Mouse (Mus musculus): ENCODE measurements around the gene Hnmt. TPM values are rescaled to one million over a fixed set of nuclear protein-coding genes. Genes with fewer than 3 reads are reported as not detected.

Gene Hnmt
- total RNA-seq, 2 experiments from 2014 or later, result 15.1 to 41.2 TPM

Other genes starting within 250 kb of the Hnmt start
- gene Tbpl2, start 47.2 kb upstream of the Hnmt start, total RNA-seq (2015), result not detected in 2 replicates
- not detected in 2 replicates for gene Tbpl2, start 47.2 kb upstream of the Hnmt start, total RNA-seq (2017)
- gene Il1f8, start 103.8 kb upstream of the Hnmt start, total RNA-seq (2015), result not detected in 2 replicates
- gene Il1f8, start 103.8 kb upstream of the Hnmt start, total RNA-seq (2017), result not detected in 2 replicates
- gene Il1f9, start 137.1 kb upstream of the Hnmt start, total RNA-seq (2015), result 55.9 and 64.6 TPM in 2 replicates
- gene Il1f9, start 137.1 kb upstream of the Hnmt start, total RNA-seq (2017), result 38.3 and 38.4 TPM in 2 replicates
- gene Il1f6, start 166.0 kb upstream of the Hnmt start, total RNA-seq (2015), result not detected in 2 replicates
- gene Il1f6, start 166.0 kb upstream of the Hnmt start, total RNA-seq (2017), result not detected in 2 replicates
- not detected in 2 replicates for gene Il1f5, start 227.6 kb upstream of the Hnmt start, total RNA-seq (2015)
- gene Il1f5, start 227.6 kb upstream of the Hnmt start, total RNA-seq (2017), result not detected in 2 replicates
- not detected in 2 replicates for gene Il1f10, start 241.8 kb upstream of the Hnmt start, total RNA-seq (2015)
- not detected in 2 replicates for gene Il1f10, start 241.8 kb upstream of the Hnmt start, total RNA-seq (2017)